Mouse (Mus musculus): Measurements from ENCODE around the gene Ptbp2. TPM values are rescaled to one million over a fixed set of nuclear protein-coding genes. Genes with fewer than 3 reads are reported as not detected.

Gene Ptbp2
- total RNA-seq (2023) = 126 TPM

DNA sequence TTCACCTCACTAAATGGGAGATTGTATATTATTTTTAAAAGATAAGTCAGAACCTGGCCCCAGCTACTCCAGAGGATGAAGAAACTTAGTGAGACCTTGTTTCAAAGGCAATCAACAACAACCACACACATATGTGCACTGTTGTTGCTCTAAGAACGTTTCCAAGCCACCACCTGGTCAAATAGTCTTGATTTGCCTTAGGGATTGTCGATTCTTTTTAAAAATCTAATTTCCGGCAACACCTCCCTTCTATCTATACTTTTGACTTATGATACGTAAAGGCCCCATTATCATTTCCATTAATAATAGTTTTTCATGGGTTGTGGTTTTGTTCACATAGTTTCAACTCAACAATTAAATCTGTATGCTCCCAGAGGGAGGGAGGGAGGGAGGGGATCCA, at the start of gene Ptbp2:
Gene Ptbp2 (minus strand): TSS at position 101 of the 400 bp plus-strand sequence.

